Mouse (Mus musculus) MEL (cell line): ENCODE results near the gene Trit1.

Experiments
- BHLHE40 ChIP-seq: IDR thresholded peaks from 2 replicates; pipeline ENCODE4 v1.6.1; 2012; ENCODE audit warnings: low read depth, mild to moderate bottlenecking, inconsistent platforms, low read length, improper control_type of control experiment, borderline replicate concordance
- ETS1 ChIP-seq: IDR thresholded peaks from 2 replicates; pipeline ENCODE4 v1.6.1; 2012; ENCODE audit warnings: low read depth, mild to moderate bottlenecking, inconsistent platforms, low read length, improper control_type of control experiment, moderate library complexity
- GABPA ChIP-seq: IDR thresholded peaks from 2 replicates; pipeline ENCODE4 v1.6.1; 2012; ENCODE audit warnings: low read depth, mild to moderate bottlenecking, inconsistent platforms, low read length, improper control_type of control experiment, moderate library complexity
- SMC3 ChIP-seq: IDR thresholded peaks from 2 replicates; pipeline ENCODE4 v1.6.1; 2011; ENCODE audit warnings: low read depth, low read length, improper control_type of control experiment

DNA sequence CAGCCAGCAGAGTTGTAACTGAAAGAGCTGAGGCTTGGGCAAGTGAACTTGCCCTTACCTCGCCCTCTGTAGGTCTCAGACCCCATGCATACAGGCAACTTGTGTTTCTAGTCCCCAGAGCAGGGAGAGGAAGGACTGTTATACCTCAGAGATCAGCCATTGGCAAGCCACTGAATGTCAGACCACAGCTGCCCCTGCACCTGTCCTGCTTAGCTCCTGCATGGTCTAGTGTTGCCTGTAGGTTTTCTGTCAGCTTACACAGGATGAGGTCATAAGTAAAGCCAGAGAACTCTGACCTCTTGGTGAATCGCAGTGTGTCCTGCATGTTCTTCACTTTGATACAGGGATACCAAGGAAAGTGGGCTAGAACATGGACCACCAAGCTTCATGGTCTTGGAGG lies 18.4 kb downstream of the Trit1 start:
- TF ChIP-seq SMC3 (no peak), ETS1 (no peak), BHLHE40 (no peak), GABPA (no peak)
